Mouse (Mus musculus): ENCODE results near the gene Tldc2. TPM values are rescaled to one million over a fixed set of nuclear protein-coding genes. Genes with fewer than 3 reads are reported as not detected.
A peak's percentile ranks its signal among the peaks of the same experiment; 100 is the strongest.

Gene Tldc2
- polyA plus RNA-seq, 1 experiment from 2014 or later, result not detected

- 79% methylated on average over 7 of the region's 7 CpGs for WGBS
- DNase-seq (ENCODE audit: low spot score) (no peak), ATAC-seq (replicated peaks; ENCODE audit: low FRiP score) (no peak)
- no peaks in the 10 kb centered on the region for H3K9me3 ChIP-seq (ENCODE audit: control insufficient read depth, low read length)
- H3K27me3 ChIP-seq (replicated peaks; ENCODE audit: control insufficient read depth, insufficient read depth, low read length), result no peaks in the 10 kb centered on the region
- H3K27ac ChIP-seq (ENCODE audit: low read depth, low read length), result no peak overlapping the region
- no peaks in the 10 kb centered on the region for H3K36me3 ChIP-seq (ENCODE audit: control insufficient read depth, insufficient read depth, low read length)
- peaks cover 35% of the 10 kb centered on the region for H3K4me1 ChIP-seq (replicated peaks; ENCODE audit: control insufficient read depth, insufficient read depth, low read length)
- no peak overlapping the region for H3K4me2 ChIP-seq
- no peak overlapping the region for H3K4me3 ChIP-seq (ENCODE audit: low read depth, low read length)
- no peak overlapping the region for H3K9ac ChIP-seq (ENCODE audit: low read depth, low read length)
Measured at GRCm38 (mm10) chr2:157065879-157066226, 21.0 kb upstream of the Tldc2 start.

DNA sequence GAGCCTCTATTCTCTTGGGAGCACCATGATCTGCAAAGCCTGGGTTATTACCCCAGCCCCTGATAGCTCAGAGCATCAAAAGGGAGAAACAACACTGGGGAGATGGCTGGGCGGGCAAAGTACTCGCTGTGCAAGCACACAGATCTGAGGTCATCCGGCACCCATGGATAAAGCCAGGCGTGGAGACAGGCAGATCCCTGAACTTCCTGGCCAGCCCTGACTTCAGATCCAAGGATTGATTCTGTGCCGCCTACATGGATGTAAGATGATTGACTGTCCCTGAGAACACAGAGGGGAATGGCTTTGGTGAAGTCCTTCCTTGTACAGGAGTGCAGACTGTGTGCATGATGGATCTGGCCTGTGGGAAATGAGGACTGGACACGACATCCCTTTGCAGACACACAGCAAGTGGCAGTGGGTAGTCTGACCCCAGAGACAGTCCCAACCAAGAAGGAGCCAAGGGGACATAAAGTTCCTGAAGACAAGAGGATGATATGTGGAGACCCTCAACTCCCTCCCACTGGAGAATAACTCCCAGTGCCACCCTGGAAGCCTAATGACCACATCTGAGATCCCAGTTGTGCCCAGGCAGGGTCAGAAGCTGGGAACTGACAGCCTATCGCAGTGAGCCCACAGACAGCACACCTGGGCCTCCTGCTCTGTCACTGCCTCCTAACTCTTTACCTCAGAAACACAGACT is 20.0 kb upstream of the Tldc2 start:
- H3K4me3 ChIP-seq (ENCODE audit: low read depth, low read length), result no peak overlapping the region
- 80% methylated on average over 7 of the region's 7 CpGs for WGBS
- H3K27me3 ChIP-seq (replicated peaks; ENCODE audit: control insufficient read depth, insufficient read depth, low read length), result no peaks in the 10 kb centered on the region
- H3K4me2 ChIP-seq, result no peak overlapping the region
- DNase-seq (ENCODE audit: low spot score), result no peak
- H3K27ac ChIP-seq (ENCODE audit: low read depth, low read length), result no peak overlapping the region
- H3K4me1 ChIP-seq (replicated peaks; ENCODE audit: control insufficient read depth, insufficient read depth, low read length), result peaks cover 45% of the 10 kb centered on the region
- H3K9ac ChIP-seq (ENCODE audit: low read depth, low read length), result no peak overlapping the region
- H3K36me3 ChIP-seq (ENCODE audit: control insufficient read depth, insufficient read depth, low read length), result no peaks in the 10 kb centered on the region
- no peak for ATAC-seq (replicated peaks; ENCODE audit: low FRiP score)
- H3K9me3 ChIP-seq (ENCODE audit: control insufficient read depth, low read length), result no peaks in the 10 kb centered on the region

DNA sequence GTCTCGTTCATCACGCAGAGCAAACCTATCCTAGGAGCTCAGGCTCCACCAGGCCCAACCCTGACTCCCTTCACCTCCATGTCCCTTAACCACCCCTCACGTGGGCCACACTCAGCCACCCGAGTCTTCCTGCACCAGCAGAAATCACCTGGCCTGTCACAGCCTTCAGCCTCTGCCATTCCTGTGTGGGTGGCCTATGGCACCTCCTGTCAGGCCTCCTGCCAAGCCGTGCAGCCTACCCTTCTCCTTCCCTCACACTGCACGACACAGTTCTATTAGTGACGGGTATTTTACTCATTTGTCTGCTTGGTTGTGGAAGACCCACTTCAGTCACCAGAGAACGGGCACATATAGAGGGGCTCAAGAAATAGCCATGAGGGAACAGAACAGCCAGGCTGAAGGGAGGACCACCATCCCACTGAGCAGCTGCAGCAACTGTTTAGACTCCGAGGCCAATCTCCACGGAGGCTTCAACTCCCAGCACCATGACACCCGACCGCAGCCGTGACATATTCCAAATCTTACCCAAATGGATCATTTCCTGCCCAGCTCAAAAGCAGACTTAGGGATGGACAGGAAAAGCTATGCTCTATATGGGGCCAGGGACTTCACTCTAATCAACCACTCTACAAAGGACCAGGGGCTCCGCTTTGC is 18.0 kb upstream of the Tldc2 start:
- DNase-seq (ENCODE audit: low spot score) (no peak), ATAC-seq (replicated peaks; ENCODE audit: low FRiP score) (no peak)
- Histone ChIP-seq H3K9me3 (ENCODE audit: control insufficient read depth, low read length) (no peaks in the 10 kb centered on the region), H3K27me3 (replicated peaks; ENCODE audit: control insufficient read depth, insufficient read depth, low read length) (no peaks in the 10 kb centered on the region), H3K4me3 (ENCODE audit: low read depth, low read length) (no peak overlapping the region), H3K4me1 (replicated peaks; ENCODE audit: control insufficient read depth, insufficient read depth, low read length) (peaks cover 55% of the 10 kb centered on the region), H3K4me2 (no peak overlapping the region), H3K36me3 (ENCODE audit: control insufficient read depth, insufficient read depth, low read length) (no peaks in the 10 kb centered on the region), H3K9ac (ENCODE audit: low read depth, low read length) (no peak overlapping the region), H3K27ac (ENCODE audit: low read depth, low read length) (peak overlapping the region; percentile 19; the same call in 1 of the 2 replicates)
- 72% methylated on average over 14 of the region's 14 CpGs for WGBS

DNA sequence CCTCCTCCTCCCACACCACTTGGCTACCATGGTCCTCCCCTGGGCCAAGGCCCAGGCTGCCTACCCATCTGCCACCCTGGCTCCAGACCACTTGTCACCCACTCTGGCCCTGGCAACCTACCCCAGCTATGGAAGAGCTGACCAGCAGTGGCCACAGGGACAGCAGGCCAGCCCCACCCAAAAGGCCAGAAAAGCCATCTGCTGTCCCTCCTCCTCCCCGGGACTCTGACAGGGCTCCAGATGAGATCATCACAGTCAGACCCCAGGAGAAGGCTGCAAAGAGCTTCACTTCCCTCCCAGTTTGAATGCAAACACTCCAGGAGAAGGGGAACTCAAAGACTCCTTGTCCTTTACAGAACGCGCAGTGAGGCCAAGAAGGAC is 17.5 kb upstream of the Tldc2 start:
- WGBS, result 43% methylated on average over 3 of the region's 3 CpGs
- no peaks in the 10 kb centered on the region for H3K36me3 ChIP-seq (ENCODE audit: control insufficient read depth, insufficient read depth, low read length)
- no peak overlapping the region for H3K9ac ChIP-seq (ENCODE audit: low read depth, low read length)
- H3K27me3 ChIP-seq (replicated peaks; ENCODE audit: control insufficient read depth, insufficient read depth, low read length), result no peaks in the 10 kb centered on the region
- peaks cover 53% of the 10 kb centered on the region for H3K4me1 ChIP-seq (replicated peaks; ENCODE audit: control insufficient read depth, insufficient read depth, low read length)
- ATAC-seq (replicated peaks; ENCODE audit: low FRiP score) (no peak), DNase-seq (ENCODE audit: low spot score) (no peak)
- H3K4me2 ChIP-seq, result no peak overlapping the region
- no peaks in the 10 kb centered on the region for H3K9me3 ChIP-seq (ENCODE audit: control insufficient read depth, low read length)
- H3K27ac ChIP-seq (ENCODE audit: low read depth, low read length), result peak overlapping the region; percentile 19; the same call in 1 of the 2 replicates
- H3K4me3 ChIP-seq (ENCODE audit: low read depth, low read length), result no peak overlapping the region

- DNase-seq (ENCODE audit: low spot score), result no peak
- Histone ChIP-seq H3K4me1 (replicated peaks; ENCODE audit: control insufficient read depth, insufficient read depth, low read length) (peaks cover 52% of the 10 kb centered on the region), H3K27me3 (replicated peaks; ENCODE audit: control insufficient read depth, insufficient read depth, low read length) (no peaks in the 10 kb centered on the region), H3K9me3 (ENCODE audit: control insufficient read depth, low read length) (no peaks in the 10 kb centered on the region), H3K36me3 (ENCODE audit: control insufficient read depth, insufficient read depth, low read length) (no peaks in the 10 kb centered on the region), H3K4me3 (ENCODE audit: low read depth, low read length) (no peak overlapping the region), H3K9ac (ENCODE audit: low read depth, low read length) (no peak overlapping the region), H3K4me2 (no peak overlapping the region), H3K27ac (ENCODE audit: low read depth, low read length) (peak overlapping the region; percentile 19; the same call in 1 of the 2 replicates)
- no peak for ATAC-seq (replicated peaks; ENCODE audit: low FRiP score)
- WGBS, result 44% methylated on average over 3 of the region's 3 CpGs
Measured at GRCm38 (mm10) chr2:157069755-157070315, 17.0 kb upstream of the Tldc2 start.

DNA sequence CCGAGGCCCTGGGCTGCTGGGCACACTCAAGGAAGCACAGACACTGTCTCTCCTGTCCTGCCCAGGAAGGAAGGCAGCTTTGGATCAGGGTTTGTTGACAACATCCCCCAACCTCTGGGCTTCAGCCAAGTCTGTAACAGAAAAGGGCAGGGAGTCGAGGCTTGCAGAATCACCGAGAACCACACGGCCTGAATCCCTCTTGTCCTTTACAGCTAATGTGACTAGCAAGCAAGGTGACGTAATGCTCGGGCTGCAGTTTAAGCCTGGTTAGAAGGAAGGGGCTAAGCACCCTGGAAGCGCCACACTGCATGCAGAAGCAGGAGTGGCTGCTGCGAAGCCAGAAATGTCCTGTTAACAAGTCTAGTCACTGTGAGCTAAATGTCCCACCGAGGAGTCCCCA is 16.5 kb upstream of the Tldc2 start:
- H3K4me1 ChIP-seq (replicated peaks; ENCODE audit: control insufficient read depth, insufficient read depth, low read length), result peaks cover 53% of the 10 kb centered on the region
- no peak overlapping the region for H3K9ac ChIP-seq (ENCODE audit: low read depth, low read length)
- no peaks in the 10 kb centered on the region for H3K36me3 ChIP-seq (ENCODE audit: control insufficient read depth, insufficient read depth, low read length)
- no peaks in the 10 kb centered on the region for H3K9me3 ChIP-seq (ENCODE audit: control insufficient read depth, low read length)
- H3K27me3 ChIP-seq (replicated peaks; ENCODE audit: control insufficient read depth, insufficient read depth, low read length), result no peaks in the 10 kb centered on the region
- ATAC-seq (replicated peaks; ENCODE audit: low FRiP score) (no peak), DNase-seq (ENCODE audit: low spot score) (no peak)
- H3K4me2 ChIP-seq, result 0 out of 2 replicates have a peak overlapping the region, but pooled peaks have one; percentile 4
- H3K4me3 ChIP-seq (ENCODE audit: low read depth, low read length), result no peak overlapping the region
- no peak overlapping the region; the same call in 1 of the 2 replicates for H3K27ac ChIP-seq (ENCODE audit: low read depth, low read length)
- WGBS, result 48% methylated on average over 9 of the region's 9 CpGs

GRCm38 (mm10) chr2:157071556-157071955 is 15.3 kb upstream of the Tldc2 start:
- H3K4me3 ChIP-seq (ENCODE audit: low read depth, low read length), result no peak overlapping the region
- peak overlapping the region; percentile 22; the same call in 1 of the 2 replicates for H3K4me2 ChIP-seq
- H3K9me3 ChIP-seq (ENCODE audit: control insufficient read depth, low read length), result no peaks in the 10 kb centered on the region
- H3K9ac ChIP-seq (ENCODE audit: low read depth, low read length), result no peak overlapping the region
- no peak overlapping the region for H3K27ac ChIP-seq (ENCODE audit: low read depth, low read length)
- peaks cover 57% of the 10 kb centered on the region for H3K4me1 ChIP-seq (replicated peaks; ENCODE audit: control insufficient read depth, insufficient read depth, low read length)
- 25% methylated on average over 2 of the region's 2 CpGs for WGBS
- no peaks in the 10 kb centered on the region; the same call in 1 of the 2 replicates for H3K27me3 ChIP-seq (replicated peaks; ENCODE audit: control insufficient read depth, insufficient read depth, low read length)
- DNase-seq (ENCODE audit: low spot score) (peak; percentile 41), ATAC-seq (replicated peaks; ENCODE audit: low FRiP score) (peak; percentile 63)
- no peaks in the 10 kb centered on the region for H3K36me3 ChIP-seq (ENCODE audit: control insufficient read depth, insufficient read depth, low read length)

DNA sequence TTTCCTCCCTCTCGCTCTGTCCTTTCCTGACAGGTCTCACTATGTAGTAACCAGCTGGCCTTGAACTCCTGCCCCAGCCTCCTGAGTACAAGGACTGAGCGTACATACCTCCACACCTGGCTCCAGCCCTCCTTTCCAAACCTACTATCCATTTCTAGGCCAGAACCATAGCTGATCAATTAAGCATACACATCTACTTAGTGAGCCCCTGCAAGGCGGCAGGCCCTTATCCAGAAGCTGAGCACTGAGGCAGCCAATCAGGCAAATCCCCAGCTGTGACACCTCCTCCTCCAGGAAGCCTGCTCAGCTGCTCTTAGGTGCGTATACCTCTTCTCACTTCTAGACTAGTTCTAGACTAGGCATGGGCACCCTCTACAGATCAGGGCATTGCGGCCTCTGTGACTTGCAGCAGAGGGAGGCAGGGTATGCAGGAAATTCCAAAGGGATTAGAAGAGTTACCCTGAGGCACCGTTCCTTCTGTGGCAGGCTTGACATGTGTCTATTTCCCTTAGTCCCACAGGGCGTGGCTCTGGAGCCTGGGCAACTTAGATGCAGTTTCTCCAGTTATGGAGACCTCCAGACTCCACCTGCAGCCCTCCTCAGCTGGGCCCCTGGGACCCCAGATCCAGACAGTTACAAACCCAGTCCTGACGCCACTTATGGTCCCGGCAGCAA is 14.4 kb upstream of the Tldc2 start:
- 70% methylated on average over 9 of the region's 9 CpGs for WGBS
- no peak for DNase-seq (ENCODE audit: low spot score)
- Histone ChIP-seq H3K4me2 (no peak overlapping the region), H3K9me3 (ENCODE audit: control insufficient read depth, low read length) (no peaks in the 10 kb centered on the region), H3K27me3 (replicated peaks; ENCODE audit: control insufficient read depth, insufficient read depth, low read length) (peaks cover 7% of the 10 kb centered on the region), H3K9ac (ENCODE audit: low read depth, low read length) (no peak overlapping the region), H3K4me3 (ENCODE audit: low read depth, low read length) (no peak overlapping the region), H3K36me3 (ENCODE audit: control insufficient read depth, insufficient read depth, low read length) (no peaks in the 10 kb centered on the region), H3K27ac (ENCODE audit: low read depth, low read length) (no peak overlapping the region), H3K4me1 (replicated peaks; ENCODE audit: control insufficient read depth, insufficient read depth, low read length) (peaks cover 66% of the 10 kb centered on the region)
- no peak for ATAC-seq (replicated peaks; ENCODE audit: low FRiP score)

Data from liver, embryonic 11.5 days (tissue).